Mouse (Mus musculus): ENCODE measurements around the gene Tnf.

Tnf gene

DNA sequence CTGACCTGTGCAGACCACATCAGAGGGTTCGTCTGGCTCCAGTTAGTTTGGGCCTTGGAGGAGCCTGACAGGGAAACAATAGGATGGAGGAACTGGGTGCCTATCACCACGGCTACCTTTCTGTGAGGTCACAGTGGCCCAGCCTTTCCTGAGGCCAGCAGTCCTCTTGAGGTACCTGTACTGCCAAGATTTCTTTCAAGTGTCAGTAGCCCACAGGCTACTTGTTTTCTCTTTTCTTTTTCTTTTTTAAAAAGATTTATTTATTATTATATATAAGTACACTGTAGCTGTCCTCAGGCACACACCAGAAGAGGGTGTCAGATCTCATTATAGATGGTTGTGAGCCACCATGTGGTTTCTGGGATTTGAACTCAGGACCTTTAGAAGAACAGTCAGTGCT lies 25.8 kb downstream of the Tnf start, which contains the start of gene Aif1:
TSS of gene Aif1 (minus strand) at position 101 of the 400 bp plus-strand sequence.
- intact Hi-C loops (cut with DNase I) = no loop called here

DNA sequence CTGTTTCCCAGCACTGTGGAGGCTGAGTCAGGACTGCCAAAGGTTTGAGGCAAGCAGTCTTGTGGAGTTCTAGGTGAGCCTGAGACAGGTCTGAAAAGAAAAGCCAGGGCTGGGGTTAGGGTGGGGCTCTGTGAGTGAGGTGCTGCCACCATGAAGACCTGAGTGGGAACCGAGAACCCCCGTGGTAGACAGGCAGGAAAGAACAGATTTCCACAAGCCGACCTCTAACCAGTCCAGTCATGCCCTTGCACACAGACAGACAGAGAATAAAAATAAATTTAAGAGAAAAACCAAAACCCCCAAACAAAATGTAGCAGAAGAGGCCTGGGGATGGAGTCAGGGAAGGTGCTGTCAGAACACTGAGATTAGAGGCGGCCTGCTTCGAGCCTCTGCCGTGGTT lies 26.4 kb downstream of the Tnf start:
- intact Hi-C loops (cut with DNase I) = no loop called here

DNA sequence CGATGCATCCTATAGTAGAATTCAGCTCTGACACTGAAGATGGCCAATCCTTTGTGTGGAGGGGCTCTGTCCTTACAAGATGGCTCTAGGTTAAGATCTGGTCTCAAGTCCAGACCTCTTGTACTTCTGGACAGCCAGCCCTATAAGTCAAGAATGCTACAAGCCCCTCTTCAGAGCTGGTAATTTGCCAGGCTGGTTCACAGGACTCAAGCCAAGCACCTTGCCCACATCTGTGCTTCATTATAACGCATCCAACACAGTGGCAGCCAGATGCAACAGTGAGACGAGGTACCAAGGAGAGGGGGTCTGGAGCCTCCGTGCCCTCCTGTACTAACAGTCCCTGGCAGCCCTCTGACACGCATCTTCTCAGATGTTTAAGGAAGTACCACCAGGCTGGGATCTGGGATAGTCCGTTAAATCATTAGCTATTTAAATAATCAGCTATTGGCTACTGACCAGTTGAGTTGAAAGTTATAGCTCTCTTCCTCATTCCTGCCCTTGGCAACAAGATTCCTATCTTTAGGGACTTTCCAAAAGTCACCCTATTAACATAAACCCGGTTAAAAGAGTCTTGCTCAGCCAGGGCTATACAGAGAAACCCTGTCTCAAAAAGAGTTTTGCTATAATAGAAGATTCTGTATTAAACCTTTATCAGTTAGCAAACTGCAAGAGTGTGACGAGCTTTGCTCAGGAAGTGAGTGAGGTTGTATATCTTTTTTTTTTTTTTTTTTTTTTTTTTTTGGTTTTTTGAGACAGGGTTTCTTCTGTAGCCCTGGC lies 27.4 kb downstream of the Tnf start:
- intact Hi-C loops (cut with DNase I) = no loop called here

DNA sequence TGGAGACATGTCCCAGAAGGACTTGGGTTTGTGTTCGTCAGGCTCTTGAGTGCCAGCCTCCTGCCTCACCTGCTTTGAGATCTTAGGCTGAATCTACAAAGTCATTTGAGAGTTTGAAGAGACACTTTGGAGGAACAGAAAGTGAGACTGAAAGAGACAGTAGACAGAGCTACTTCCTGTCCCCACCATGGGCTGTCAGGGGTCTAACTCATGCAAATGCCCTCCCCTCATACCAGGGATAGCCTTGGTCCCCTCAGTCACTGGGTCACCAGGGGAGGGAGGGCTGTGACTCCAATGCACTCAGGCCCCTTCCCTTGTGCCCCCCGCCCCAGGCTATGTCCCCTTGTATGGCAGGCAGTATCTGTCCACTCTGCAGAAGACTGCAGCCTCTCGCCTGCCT lies 28.5 kb downstream of the Tnf start:
- intact Hi-C loops (cut with DNase I) = no loop called here

GRCm38 (mm10) chr17:35172445-35173234 lies 29.2 kb downstream of the Tnf start:
- intact Hi-C loops (cut with DNase I) = no loop called here

DNA sequence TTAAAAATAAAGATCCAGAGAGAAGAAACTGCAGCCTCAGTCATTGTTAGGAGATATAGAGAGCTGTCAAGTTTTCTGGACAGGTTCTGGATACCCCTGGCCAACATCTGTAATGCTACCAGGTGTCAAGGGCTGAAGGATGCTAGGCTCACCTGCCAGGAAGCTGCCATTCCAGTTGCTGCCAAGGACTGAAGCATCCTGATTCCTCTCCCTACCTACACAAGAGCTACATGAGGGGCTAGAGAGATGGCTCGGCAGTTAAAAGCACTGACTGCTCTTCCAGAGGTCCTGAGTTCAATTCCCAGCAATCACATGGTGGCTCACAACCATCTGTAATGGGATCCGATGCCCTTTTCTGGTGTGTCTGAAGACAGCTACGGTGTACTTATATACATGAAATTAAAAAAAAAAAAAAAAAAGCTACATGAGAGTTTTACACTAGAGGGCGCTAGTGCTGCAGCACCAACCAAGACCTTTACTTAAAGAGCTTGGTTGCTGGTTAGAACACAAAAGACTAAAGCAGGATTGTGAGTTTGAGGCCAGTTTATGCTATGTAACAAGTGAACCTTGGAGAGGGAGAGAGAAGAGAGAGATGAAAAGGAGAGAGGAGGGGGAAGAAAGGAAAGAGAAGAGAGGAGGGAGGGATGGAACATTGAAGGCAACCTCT lies 33.1 kb downstream of the Tnf start:
- intact Hi-C loops (cut with DNase I) = no loop called here

DNA sequence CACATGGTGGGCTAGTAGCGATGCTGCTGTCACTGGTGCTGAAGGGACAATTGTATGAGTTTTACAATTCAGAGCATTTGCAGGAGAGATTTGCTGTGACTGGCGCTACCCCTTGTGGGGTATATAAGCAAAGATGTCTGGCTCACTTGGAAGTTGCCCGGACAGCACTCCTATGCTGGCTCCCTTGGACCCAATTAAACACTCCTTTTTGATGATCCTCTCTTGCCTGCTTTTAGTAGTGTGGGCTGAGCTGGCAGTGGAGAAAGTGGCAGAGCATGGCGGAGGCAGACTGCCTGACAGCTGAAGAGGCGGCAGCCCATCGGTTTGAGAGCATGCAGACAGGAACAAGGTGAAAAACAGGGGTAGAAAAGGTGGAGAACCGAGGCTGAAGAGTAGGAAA lies 34.0 kb downstream of the Tnf start:
- intact Hi-C loops (cut with DNase I) = no loop called here

DNA sequence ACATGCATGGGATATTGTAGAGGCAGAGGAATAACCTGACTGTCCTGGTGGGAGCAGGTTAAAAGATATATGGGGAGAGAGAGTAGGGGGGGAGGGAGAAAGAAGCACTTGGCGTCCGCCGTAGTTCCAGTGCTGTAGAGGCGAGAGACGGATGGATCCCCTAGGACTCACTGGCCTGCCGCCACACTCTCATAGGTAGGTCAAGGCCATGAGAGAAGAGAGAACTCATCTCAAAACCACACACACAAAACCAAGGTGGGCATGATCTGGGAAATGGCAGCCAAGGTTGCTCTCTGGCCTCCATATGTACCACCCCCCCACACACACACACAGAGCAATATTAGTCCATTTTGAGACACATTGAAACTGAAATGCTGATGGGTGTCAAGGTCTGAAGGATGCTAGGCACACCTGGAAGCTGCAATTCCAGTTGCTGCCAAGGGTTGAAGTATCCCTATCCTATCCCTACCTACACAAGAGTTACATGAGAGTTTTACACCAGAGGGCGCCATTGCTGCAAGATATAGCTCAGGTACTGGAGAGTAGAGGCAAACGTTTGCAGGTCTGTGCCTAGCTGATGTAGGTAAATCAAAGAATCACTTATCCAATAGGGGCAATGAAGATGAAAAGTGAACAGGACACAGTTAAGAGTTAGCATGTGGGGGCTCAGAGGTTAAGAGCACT lies 35.3 kb downstream of the Tnf start:
- intact Hi-C loops (cut with DNase I) = no loop called here

- intact Hi-C loops (cut with DNase I) = no loop called here
Observed at GRCm38 (mm10) chr17:35165451-35166155, 36.2 kb downstream of the Tnf start.

DNA sequence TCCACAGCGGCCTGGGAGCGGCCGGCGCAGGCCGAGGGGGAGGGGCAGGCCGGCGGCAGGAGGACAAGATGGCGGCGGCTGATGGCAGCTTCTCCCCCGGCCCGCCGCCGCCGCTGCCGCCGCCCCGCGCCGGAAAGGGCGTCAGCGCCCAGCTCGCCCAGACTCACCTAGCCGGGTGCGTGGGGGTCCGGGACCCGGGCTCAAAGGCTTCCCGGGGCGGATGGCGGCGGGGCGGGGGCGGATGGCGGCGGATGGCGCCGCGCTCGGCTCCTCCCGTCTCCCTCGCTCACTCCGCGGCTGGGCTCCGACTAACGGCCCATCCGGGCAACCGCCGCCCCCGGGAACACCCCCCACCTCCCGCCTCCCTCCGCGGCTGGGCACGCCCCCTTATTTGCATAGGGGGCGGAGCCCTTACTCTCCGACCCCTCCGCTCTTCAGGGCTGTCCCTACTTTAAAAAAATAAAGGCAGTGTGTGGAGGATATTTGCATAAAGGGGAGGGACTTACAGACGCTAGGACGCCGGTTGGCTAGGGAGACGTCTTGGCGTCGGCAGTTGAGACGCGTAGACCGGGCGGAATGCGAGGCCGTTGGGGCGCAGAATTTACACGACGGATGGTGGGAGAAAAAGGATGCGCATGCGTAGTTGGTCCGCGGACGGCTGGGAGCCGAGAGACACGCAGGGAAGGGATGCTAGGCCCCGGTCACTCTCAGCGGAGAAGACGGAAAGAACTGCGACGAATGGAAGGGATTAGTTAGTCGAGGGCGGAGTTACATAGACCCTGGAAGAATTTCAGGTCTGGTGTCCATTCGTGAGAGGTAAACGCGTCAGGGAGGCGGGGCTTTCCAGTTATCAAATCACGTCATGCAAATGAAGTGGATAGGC lies 37.0 kb downstream of the Tnf start, which contains the start of gene Prrc2a:
TSS of gene Prrc2a (minus strand) at position 330 of the 883 bp plus-strand sequence.
- intact Hi-C loops (cut with DNase I) = no loop called here

- intact Hi-C loops (cut with DNase I) = no loop called here
Observed at GRCm38 (mm10) chr17:35164218-35164567, 37.6 kb downstream of the Tnf start.

- intact Hi-C loops (cut with DNase I) = no loop called here
Observed at GRCm38 (mm10) chr17:35163326-35164081, 38.3 kb downstream of the Tnf start.

- intact Hi-C loops (cut with DNase I) = no loop called here
Observed at GRCm38 (mm10) chr17:35162730-35163129, 39.1 kb downstream of the Tnf start.

GRCm38 (mm10) chr17:35162121-35162520 lies 39.7 kb downstream of the Tnf start:
- intact Hi-C loops (cut with DNase I) = no loop called here

DNA sequence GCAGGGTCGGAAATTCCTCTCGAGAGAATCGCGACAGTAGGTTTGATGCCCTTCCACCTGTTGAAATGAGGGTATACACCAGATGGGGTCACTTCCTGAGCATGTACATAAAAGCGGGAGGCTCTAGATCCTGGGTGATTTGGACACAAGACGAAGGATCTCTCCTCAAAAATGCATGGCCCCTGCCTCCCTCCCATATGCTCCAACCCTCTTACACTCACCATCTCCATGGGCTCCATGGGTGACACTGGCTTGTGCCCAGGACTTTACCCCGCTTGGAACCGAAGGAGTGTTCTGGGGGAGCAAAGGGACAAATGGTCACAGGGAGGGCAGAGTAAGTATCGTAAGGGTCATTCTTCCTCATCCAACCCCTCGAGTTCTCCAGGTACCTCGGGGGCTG lies 40.4 kb downstream of the Tnf start:
- intact Hi-C loops (cut with DNase I) = no loop called here

- intact Hi-C loops (cut with DNase I) = no loop called here
Observed at GRCm38 (mm10) chr17:35159638-35160037, 42.2 kb downstream of the Tnf start.

DNA sequence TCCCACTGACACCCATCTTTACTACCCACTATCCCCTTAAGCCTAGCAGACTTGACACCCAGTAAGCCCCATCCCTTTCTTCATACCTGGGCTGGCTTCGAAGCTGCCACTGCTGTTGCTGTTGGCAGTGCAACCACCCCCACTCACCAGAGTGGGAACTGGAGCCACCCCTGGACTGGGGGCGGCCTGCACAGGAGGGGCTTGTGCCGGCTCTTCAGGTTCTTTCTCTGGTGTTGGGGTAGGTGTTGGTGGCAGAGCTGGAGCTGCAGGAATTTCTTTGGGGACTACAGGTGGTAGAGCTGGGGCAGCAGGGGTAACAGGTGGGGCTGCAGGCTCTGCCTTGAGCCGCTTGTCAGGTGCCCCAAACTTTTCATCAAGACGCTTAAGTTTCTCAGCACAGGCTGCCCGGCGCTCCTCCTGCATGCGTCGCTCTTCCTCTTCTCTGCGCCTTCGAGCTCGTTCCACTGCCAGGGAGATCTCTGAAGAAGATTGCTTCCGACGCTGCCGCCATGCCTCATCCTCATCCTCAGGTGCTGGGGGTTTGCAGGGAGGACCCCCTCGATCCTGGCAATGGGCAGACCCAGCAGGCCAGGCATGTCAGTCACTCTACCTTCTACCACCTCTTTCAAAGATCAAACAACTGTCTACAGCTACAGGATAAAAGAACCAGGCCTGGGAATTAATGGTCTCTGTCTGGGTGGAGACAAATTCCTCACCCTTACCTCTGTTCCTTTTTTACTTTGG lies 42.8 kb downstream of the Tnf start:
- intact Hi-C loops (cut with DNase I) = no loop called here

- intact Hi-C loops (cut with DNase I) = no loop called here
Observed at GRCm38 (mm10) chr17:35157661-35158175, 44.1 kb downstream of the Tnf start.

Data from adrenal gland (tissue).